Mouse (Mus musculus): ENCODE measurements around the gene Rab29.
"Not testable (repeated sequence)": the region's sequence is repeated elsewhere in the genome, so short reads cannot be mapped to it uniquely, and the experiment has no call there.

The Rab29 gene

GRCm38 (mm10) chr1:131865596-131865995 is 1.4 kb upstream of the Rab29 start:
- DNase-seq (ENCODE audit: extremely low spot score): no peak

GRCm38 (mm10) chr1:131866304-131866999 is 572 bp upstream of the Rab29 start:
- DNase-seq (ENCODE audit: extremely low spot score): no peak

- DNase-seq (ENCODE audit: extremely low spot score): no peak
Measured at GRCm38 (mm10) chr1:131867946-131868290, 894 bp downstream of the Rab29 start.

GRCm38 (mm10) chr1:131869561-131869960 is 2.5 kb downstream of the Rab29 start:
- DNase-seq (ENCODE audit: extremely low spot score): no peak

- DNase-seq (ENCODE audit: extremely low spot score): no peak
Measured at GRCm38 (mm10) chr1:131872856-131873255, 5.8 kb downstream of the Rab29 start.

- no peak for DNase-seq (ENCODE audit: extremely low spot score)
Measured at GRCm38 (mm10) chr1:131879816-131880215, 12.8 kb downstream of the Rab29 start.

- DNase-seq (ENCODE audit: extremely low spot score): peak; percentile 38
Measured at GRCm38 (mm10) chr1:131882787-131883186, 15.8 kb downstream of the Rab29 start.

- no peak for DNase-seq (ENCODE audit: extremely low spot score)
Measured at GRCm38 (mm10) chr1:131886173-131886572, 19.1 kb downstream of the Rab29 start.

- DNase-seq (ENCODE audit: extremely low spot score): no peak
Measured at GRCm38 (mm10) chr1:131886641-131887040, 19.6 kb downstream of the Rab29 start.

- no peak for DNase-seq (ENCODE audit: extremely low spot score)
Measured at GRCm38 (mm10) chr1:131890043-131890658, 23.1 kb downstream of the Rab29 start.

- no peak for DNase-seq (ENCODE audit: extremely low spot score)
Measured at GRCm38 (mm10) chr1:131891436-131891835, 24.4 kb downstream of the Rab29 start.

- DNase-seq (ENCODE audit: extremely low spot score): no peak
Measured at GRCm38 (mm10) chr1:131902679-131903078, 35.7 kb downstream of the Rab29 start.

GRCm38 (mm10) chr1:131903251-131903650 is 36.2 kb downstream of the Rab29 start:
- DNase-seq (ENCODE audit: extremely low spot score): no peak

GRCm38 (mm10) chr1:131905497-131905896 is 38.5 kb downstream of the Rab29 start:
- peak; percentile 30 for DNase-seq (ENCODE audit: extremely low spot score)

- DNase-seq (ENCODE audit: extremely low spot score): no peak
Measured at GRCm38 (mm10) chr1:131908456-131908855, 41.4 kb downstream of the Rab29 start.

- not testable (repeated sequence) for DNase-seq (ENCODE audit: extremely low spot score)
Measured at GRCm38 (mm10) chr1:131909236-131909635, 42.2 kb downstream of the Rab29 start.

GRCm38 (mm10) chr1:131910001-131910648 is 43.1 kb downstream of the Rab29 start, which contains the start of gene Nucks1:
Gene Nucks1, plus strand, starts transcription at chr1:131910534.
- peak; percentile 100 for DNase-seq (ENCODE audit: extremely low spot score)

- DNase-seq (ENCODE audit: extremely low spot score): peak; percentile 85
Measured at GRCm38 (mm10) chr1:131910674-131911558, 43.9 kb downstream of the Rab29 start.

GRCm38 (mm10) chr1:131917634-131918033 is 50.6 kb downstream of the Rab29 start:
- no peak for DNase-seq (ENCODE audit: extremely low spot score)

GRCm38 (mm10) chr1:131919052-131919451 is 52.0 kb downstream of the Rab29 start:
- no peak for DNase-seq (ENCODE audit: extremely low spot score)

GRCm38 (mm10) chr1:131922100-131922499 is 55.1 kb downstream of the Rab29 start:
- no peak for DNase-seq (ENCODE audit: extremely low spot score)

Data from embryo, embryonic 9.5 days (tissue).